Mouse (Mus musculus) ES-E14 (cell line): Measurements from ENCODE around the gene Acsl1. TPM values are rescaled to one million over a fixed set of nuclear protein-coding genes. Genes with fewer than 3 reads are reported as not detected.
"Not testable (repeated sequence)": the region's sequence is repeated elsewhere in the genome, so short reads cannot be mapped to it uniquely, and the experiment has no call there.

ENCODE experiments used
- DNase-seq: peaks from one replicate; pipeline ENCODE4 v3.0.0-alpha.2; 2013; ENCODE audit warnings: low read depth, low spot score
- H3K27ac ChIP-seq: 2 replicates; pipeline ENCODE4 v1.5.1; 2012; ENCODE audit warnings: low read depth, mild to moderate bottlenecking, low read length, moderate library complexity, mixed read lengths; ENCODE audit not compliant: poor library complexity, insufficient read depth, severe bottlenecking
- H3K36me3 ChIP-seq: 2 replicates; pipeline ENCODE4 v1.6.1; 2012; ENCODE audit warnings: mild to moderate bottlenecking, low read length, moderate library complexity, mixed read lengths; ENCODE audit not compliant: control insufficient read depth, poor library complexity, insufficient read depth, severe bottlenecking
- H3K4me1 ChIP-seq, 2 experiments: fragments of 150-350 bp in 1 of 2; sonication (generic) in 1 of 2; 2 replicates each; pipeline ENCODE4 v1.6.1; 2012; ENCODE audit warnings: low read length in 2 of 2, mild to moderate bottlenecking in 1 of 2, mixed read lengths in 1 of 2; ENCODE audit not compliant: control insufficient read depth in 2 of 2, insufficient read depth in 2 of 2, poor library complexity in 1 of 2
- H3K4me3 ChIP-seq, 2 experiments: fragments of 150-350 bp in 1 of 2; sonication (generic) in 1 of 2; 2 replicates each; pipeline ENCODE4 v1.5.1; 2012; ENCODE audit warnings: low read length in 2 of 2, low read depth in 1 of 2, mild to moderate bottlenecking in 1 of 2, mixed read lengths in 1 of 2; ENCODE audit not compliant: insufficient read depth in 1 of 2, poor library complexity in 1 of 2, severe bottlenecking in 1 of 2
- H3K9ac ChIP-seq: 2 replicates; pipeline ENCODE4 v1.6.1; 2012; ENCODE audit warnings: low read depth, mild to moderate bottlenecking, low read length, mixed read lengths; ENCODE audit not compliant: poor library complexity, insufficient read depth, severe bottlenecking
- H3K9me3 ChIP-seq: fragments of 150-350 bp; sonication (generic); 2 replicates; pipeline ENCODE4 v1.6.1; 2012; ENCODE audit warnings: low read depth, mild to moderate bottlenecking, low read length; ENCODE audit not compliant: control insufficient read depth, insufficient read depth
- CHD2 ChIP-seq: IDR thresholded peaks from 2 replicates; pipeline ENCODE4 v1.6.1; 2014; ENCODE audit warnings: mild to moderate bottlenecking, low read depth, low read length, inconsistent platforms
- HCFC1 ChIP-seq: IDR thresholded peaks from 2 replicates; pipeline ENCODE4 v1.6.1; 2012; ENCODE audit warnings: low read length, inconsistent platforms, borderline replicate concordance; ENCODE audit not compliant: insufficient read depth
- MAFK ChIP-seq: IDR thresholded peaks from 2 replicates; pipeline ENCODE4 v1.6.1; 2014; ENCODE audit warnings: mild to moderate bottlenecking, low read depth, low read length, inconsistent platforms; ENCODE audit not compliant: insufficient read depth
- ZC3H11A ChIP-seq: IDR thresholded peaks from 2 replicates; pipeline ENCODE4 v1.6.1; 2012; ENCODE audit warnings: low read depth, mild to moderate bottlenecking, inconsistent platforms, low read length, borderline replicate concordance
- ZNF384 ChIP-seq: IDR thresholded peaks from 2 replicates; pipeline ENCODE4 v1.6.1; 2012; ENCODE audit warnings: low read depth, low read length, inconsistent platforms
- in situ Hi-C, 2 experiments: fragments of 600-800 bp; cut with MboI; formaldehyde crosslinking; loops; one replicate each; pipeline ENCODE4 v1.15.1; 2025; ENCODE audit warnings: low sequenced_read_pairs in 2 of 2, inconsistent platforms in 1 of 2; ENCODE audit not compliant: unreplicated experiment in 2 of 2
- total RNA-seq: library from RNA; depleted of rRNA; stranded (reverse); fragments of 300-350 nt; gene quantifications from 2 replicates; pipeline ENCODE4 v1.2.3, GENCODE M21; 2012

Acsl1 gene
- total RNA-seq, 1 experiment: 17.4 TPM

GRCm38 (mm10) chr8:46570673-46571072 lies 99.8 kb downstream of the Acsl1 start:
- in situ Hi-C loops: no loop called here
- Histone ChIP-seq H3K9ac (no peak overlapping the region), H3K4me3 (no peak overlapping the region), H3K4me1 (peaks cover 4 to 15% of the 10 kb centered on the region in 2 experiments), H3K36me3 (peaks cover 4% of the 10 kb centered on the region), H3K9me3 (no peaks in the 10 kb centered on the region), H3K27ac (no peak overlapping the region)
- TF ChIP-seq CHD2: no peak
- no peak for TF ChIP-seq ZNF384
- no peak for TF ChIP-seq MAFK
- TF ChIP-seq HCFC1: no peak
- TF ChIP-seq ZC3H11A: no peak
- DNase-seq: no peak

- Histone ChIP-seq H3K27ac (no peak overlapping the region), H3K36me3 (peaks cover 20% of the 10 kb centered on the region), H3K9me3 (no peaks in the 10 kb centered on the region), H3K4me1 (peaks cover 4 to 15% of the 10 kb centered on the region in 2 experiments), H3K9ac (no peak overlapping the region), H3K4me3 (no peak overlapping the region)
- in situ Hi-C loops: no loop called here
- peak; percentile 34 for DNase-seq
- TF ChIP-seq HCFC1 (no peak), ZC3H11A (no peak), ZNF384 (no peak), MAFK (no peak)
Measured at GRCm38 (mm10) chr8:46573446-46573845, 102.6 kb downstream of the Acsl1 start.

- Histone ChIP-seq H3K4me1 (peaks cover 4 to 15% of the 10 kb centered on the region in 2 experiments), H3K27ac (0 out of 2 replicates have a peak overlapping the region, but pooled peaks have one; percentile 57), H3K36me3 (peaks cover 17% of the 10 kb centered on the region), H3K9me3 (no peaks in the 10 kb centered on the region), H3K4me3 (no peak overlapping the region), H3K9ac (no peak overlapping the region)
- no peak for DNase-seq
- in situ Hi-C loops: no loop called here
- no peak for TF ChIP-seq CHD2
- no peak for TF ChIP-seq MAFK
- TF ChIP-seq ZC3H11A: no peak
- no peak for TF ChIP-seq HCFC1
- TF ChIP-seq ZNF384: no peak
Measured at GRCm38 (mm10) chr8:46573964-46574363, 103.1 kb downstream of the Acsl1 start.

GRCm38 (mm10) chr8:46578794-46579193 lies 108.0 kb downstream of the Acsl1 start:
- H3K4me3 ChIP-seq: no peak overlapping the region
- no peak overlapping the region for H3K27ac ChIP-seq
- TF ChIP-seq HCFC1 (no peak), MAFK (peak; percentile 83)
- no peak for DNase-seq
- no peak overlapping the region for H3K9ac ChIP-seq
- in situ Hi-C loops: no loop called here
- no peaks in the 10 kb centered on the region for H3K9me3 ChIP-seq
- peaks cover 24% of the 10 kb centered on the region for H3K36me3 ChIP-seq
- H3K4me1 ChIP-seq: peaks cover 3 to 6% of the 10 kb centered on the region in 2 experiments; a peak in 3 of 4 replicates

GRCm38 (mm10) chr8:46584328-46584727 lies 113.5 kb downstream of the Acsl1 start:
- H3K36me3 ChIP-seq, H3K9ac ChIP-seq, in situ Hi-C loops: not testable (repeated sequence)

More at GRCm38 (mm10) chr8:46584328-46584727, 113.5 kb downstream of the Acsl1 start:
- H3K9me3 ChIP-seq, H3K4me1 ChIP-seq, H3K4me3 ChIP-seq, H3K27ac ChIP-seq: not testable (repeated sequence)
- peak; percentile 43 for DNase-seq
